Mouse (Mus musculus) stomach, postnatal 0 days (tissue): Measurements from ENCODE around the gene Dpy19l1.

Experiments used
- CTCF ChIP-seq: IDR thresholded peaks from 2 replicates; pipeline ENCODE4 v1.5.1; 2016; ENCODE audit warnings: antibody characterized with exemption, low read depth, mild to moderate bottlenecking, moderate library complexity
- EP300 ChIP-seq: optimal IDR thresholded peaks from 2 replicates; pipeline ENCODE3; 2016; ENCODE audit warnings: antibody characterized with exemption

DNA sequence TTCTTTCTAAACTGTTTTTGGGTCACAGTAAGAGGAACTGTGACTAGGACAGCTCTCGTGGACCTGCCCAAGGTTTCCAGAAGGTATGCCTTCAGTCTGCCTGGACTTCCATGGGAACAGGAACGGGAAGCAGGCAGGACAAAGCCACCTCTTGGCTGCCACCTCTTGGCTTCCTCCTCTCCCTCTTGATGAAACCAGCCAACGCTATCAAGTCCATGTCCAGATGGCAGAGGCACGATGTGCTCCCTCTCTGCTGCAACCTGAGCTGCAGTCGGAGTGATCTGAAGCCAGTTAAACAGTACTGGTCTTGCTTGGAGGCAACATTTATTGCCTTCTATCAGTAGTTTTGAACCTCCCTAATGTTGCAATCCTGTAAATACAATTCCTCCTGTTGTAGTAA, 84.7 kb downstream of the Dpy19l1 start:
- TF ChIP-seq CTCF (no peak), EP300 (no peak)
